Mouse (Mus musculus) cerebellum, adult (tissue): Measurements from ENCODE around the gene 4930442H23Rik.

Experiments
- ATAC-seq: cut with Nextera tagmentation; 2 replicates; pipeline ENCODE4 v1.9.2; 2017; ENCODE audit warnings: mild to moderate bottlenecking, moderate library complexity, mixed read lengths; ENCODE audit not compliant: insufficient number of reproducible peaks, low FRiP score, low TSS enrichment

Gene 4930442H23Rik

GRCm38 (mm10) chr10:81151261-81151660 lies 32.4 kb downstream of the 4930442H23Rik start:
- no peak for ATAC-seq

GRCm38 (mm10) chr10:81146296-81146695 lies 37.4 kb downstream of the 4930442H23Rik start:
- ATAC-seq = no peak

- ATAC-seq = no peak
Observed at GRCm38 (mm10) chr10:81145778-81146177, 37.9 kb downstream of the 4930442H23Rik start.

GRCm38 (mm10) chr10:81145307-81145706 lies 38.3 kb downstream of the 4930442H23Rik start:
- ATAC-seq = no peak

DNA sequence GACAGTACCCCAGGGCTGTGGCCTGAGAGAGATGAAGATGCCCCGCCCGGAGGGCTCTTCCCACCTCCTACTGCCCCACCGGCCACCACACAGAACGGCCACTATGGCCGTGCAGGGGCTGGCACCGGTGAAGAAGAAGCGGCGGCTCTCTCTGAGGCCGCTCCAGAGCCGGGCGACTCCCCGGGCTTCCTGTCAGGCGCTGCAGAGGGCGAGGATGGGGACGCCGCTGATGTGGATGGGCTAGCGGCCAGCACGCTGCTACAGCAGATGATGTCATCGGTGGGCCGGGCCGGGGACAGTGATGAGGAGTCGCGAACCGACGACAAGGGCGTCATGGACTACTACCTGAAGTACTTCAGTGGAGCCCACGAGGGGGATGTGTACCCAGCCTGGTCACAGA lies 39.0 kb downstream of the 4930442H23Rik start:
- ATAC-seq = no peak

GRCm38 (mm10) chr10:81143845-81144437 lies 39.7 kb downstream of the 4930442H23Rik start:
- no peak for ATAC-seq

GRCm38 (mm10) chr10:81143157-81143633 lies 40.5 kb downstream of the 4930442H23Rik start:
- no peak for ATAC-seq

DNA sequence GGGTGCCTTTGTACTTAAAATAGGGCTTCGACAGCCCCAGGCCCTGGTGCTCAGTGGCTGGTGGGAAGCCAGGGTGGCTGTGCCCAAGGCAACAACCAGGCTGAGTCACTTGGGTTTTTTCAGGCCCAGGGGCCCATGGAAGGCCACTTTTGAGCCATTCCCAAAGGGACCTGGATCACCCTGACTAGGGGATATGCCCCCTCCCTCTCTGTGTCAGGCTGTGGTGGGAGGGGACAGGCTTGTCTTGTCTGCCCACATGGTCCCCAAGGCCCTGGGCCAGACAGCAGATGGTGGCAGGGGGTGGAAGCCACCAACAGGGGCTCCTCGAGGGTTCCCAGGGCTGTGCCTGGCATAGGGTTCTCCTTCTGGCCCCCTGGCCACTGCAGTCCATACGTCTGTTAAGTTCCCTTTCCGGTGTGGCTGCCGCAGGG lies 41.1 kb downstream of the 4930442H23Rik start:
- ATAC-seq = no peak

DNA sequence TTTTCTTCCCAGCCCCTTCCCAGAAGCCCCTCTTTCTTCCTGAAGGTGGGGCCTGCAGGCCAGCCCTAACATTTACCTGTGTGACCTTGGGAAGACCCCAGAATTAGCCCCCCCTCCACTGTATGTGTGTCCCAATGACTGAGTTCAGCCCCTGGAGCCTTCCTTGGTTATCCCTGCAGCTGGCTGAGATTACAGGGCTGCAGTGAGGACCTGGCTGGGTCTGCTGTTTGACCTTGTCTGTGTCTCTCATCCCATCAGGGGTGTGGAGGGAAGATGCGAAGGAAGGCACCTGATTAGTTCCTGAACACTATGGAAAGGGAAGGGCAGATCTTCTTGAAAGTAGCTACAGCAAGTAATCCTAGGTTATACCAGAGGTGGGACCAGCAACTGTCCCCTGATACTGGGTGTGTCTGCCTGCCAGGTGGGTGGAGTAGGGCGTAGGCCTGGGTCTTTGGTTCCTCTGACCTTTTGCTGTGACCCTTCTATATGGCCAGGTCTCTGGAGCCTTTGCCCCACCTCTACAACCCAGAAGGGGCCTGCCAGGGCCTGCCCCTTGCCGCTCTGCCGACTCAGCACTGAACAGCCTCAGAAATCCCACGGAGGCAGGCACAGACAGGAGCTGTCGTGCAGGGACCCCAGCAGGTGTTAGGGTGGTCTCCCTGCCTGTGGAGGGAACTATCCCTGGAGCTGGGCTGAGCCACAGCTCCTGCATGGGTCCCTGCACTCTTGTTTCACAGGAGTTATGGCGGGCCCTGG lies 42.0 kb downstream of the 4930442H23Rik start:
- ATAC-seq = no peak

DNA sequence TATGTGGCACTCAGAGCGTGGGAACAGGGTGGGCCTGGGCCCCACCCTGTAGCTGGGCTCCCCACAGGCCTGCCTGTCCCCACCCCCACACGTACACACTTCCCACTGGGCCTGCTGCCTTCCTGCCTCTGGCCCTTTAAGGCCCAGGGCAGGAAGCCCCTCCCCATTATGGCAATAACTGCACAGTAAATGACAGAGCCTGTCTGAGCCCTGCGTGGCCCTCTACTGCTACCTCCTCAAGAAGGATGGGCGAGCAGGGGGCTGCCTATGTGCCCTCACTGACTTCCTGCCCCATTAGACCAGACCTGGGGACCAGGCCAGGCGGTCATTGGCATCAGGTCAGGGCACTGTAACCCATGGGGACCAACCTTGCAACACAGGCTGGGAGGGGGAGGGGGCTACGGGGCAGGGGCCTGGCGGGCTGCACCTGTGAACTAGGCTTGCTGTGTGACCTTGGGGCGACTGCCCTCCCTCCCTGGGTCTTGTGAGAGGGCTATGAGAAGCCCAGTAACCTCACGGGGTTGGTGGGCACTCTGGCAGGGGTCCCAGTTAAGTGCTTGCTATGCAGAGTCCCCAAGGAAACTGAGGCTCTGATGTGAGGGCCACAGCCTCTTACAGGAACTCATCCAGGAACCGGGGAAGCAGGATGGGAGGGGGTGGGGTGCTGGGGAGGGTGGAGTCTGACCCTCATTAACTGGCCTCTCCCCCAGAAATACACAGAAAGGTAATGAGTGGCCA lies 42.8 kb downstream of the 4930442H23Rik start:
- ATAC-seq = no peak

- ATAC-seq = no peak
Observed at GRCm38 (mm10) chr10:81140005-81140404, 43.6 kb downstream of the 4930442H23Rik start.

GRCm38 (mm10) chr10:81139529-81139846 lies 44.2 kb downstream of the 4930442H23Rik start:
- no peak for ATAC-seq

DNA sequence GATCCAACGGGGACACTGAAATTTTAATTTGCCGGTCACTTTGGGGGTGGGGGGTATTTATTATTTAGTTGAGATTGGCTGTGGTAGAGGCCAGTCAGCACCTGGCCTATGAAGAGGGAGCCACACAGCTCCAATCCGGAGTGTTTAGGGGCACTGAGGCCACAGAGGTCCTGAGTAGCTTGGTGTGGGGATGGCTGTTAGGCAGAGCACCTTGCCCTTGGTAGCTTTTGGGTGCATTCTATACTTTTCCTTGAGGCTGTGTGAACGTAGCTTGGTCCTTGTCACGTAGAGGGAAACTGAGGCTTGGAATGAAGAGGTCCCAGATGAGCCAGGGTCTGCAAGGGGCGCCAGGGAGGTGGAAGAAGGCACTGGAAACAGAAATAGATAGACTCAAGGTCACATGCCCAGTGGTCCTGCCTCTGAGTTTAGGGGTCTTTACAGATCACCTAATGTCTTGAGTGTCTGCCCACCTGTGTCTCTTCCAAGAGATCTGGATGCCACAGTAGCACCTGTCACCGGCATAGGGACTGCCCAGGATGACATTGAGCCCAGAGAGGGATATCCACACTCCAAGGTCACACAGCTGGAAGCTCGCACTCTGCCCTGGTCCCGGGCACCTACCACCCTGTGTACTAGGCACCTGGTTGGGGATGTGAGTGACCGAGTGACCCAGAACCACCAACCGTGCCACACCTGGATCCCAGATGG lies 44.7 kb downstream of the 4930442H23Rik start:
- no peak for ATAC-seq

- no peak; the same call in 1 of the 2 replicates for ATAC-seq
Observed at GRCm38 (mm10) chr10:81138131-81138782, 45.4 kb downstream of the 4930442H23Rik start.

DNA sequence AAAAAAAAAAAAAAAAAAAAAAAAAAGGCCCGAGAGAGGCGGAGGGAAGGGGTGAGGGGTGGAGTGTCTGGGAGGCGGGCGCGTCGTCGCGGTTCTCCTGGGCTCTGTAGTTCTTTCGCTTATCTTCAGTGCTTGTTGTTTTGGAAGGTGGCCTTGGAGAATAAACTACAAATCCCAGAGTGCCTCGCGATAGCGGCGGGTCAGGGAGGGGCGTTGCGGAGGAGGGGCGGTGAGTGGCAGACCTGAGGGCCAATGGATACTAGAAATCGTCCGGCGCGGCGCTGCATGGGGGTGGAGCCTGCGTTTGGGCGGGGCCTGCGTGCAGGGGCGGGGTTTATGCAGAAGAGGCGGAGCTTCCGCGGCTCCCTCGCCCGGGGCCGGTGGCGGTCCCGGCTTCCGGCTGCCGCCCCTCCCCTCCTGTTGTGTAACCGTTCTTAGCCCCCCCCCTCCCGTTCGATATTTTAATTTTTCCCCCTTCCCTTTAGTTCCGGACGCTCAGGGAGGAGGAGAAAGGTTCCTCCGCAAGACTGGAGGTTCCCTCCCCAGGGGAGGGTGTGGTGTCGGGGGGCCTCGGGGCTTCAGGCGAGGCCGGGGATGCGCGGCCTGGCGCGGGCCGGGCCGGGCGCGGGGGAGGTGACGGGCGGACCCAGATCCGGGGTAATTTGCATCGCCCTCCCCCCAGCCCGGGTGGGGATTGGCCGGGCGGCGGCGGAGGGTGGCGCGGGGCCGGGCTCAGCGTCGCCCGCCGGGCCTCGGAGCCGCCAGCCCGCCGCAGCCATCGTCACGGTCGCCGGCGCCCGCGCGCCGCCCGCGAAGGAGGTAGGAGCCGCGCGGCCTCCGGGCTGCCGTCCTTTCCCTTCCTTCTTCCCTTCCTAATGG lies 46.2 kb downstream of the 4930442H23Rik start:
- peak; percentile 70 for ATAC-seq

DNA sequence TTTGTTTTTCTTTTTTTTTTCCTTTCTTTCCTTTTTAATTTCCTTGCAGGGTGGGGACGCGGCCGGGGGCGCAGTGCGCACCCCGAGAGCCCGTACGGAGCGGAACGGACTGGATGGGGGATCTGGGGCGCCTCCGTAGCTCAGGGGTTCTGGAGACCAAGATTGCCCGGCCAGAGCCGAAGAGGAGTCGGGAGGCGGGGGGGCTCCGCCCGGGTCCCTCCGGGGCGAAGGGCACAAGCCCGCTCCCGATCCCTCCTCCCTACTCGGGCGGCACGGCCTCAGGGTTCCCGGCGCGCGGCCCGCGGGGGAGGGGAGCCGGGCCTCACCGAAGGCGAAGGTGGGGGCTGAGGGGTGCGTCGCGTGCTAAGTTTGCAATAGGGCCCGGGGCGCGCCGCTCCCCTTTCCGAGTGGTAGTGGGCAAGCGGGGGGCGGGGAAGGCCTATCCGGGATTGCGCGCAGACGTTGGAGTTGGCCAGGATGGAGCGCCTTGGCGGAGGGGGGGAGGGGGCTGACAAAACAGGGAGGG lies 46.9 kb downstream of the 4930442H23Rik start:
- ATAC-seq = 0 out of 2 replicates have a peak, but pooled peaks have one; percentile 13

- no peak for ATAC-seq
Observed at GRCm38 (mm10) chr10:81135831-81136705, 47.6 kb downstream of the 4930442H23Rik start.
